Mouse (Mus musculus): ENCODE results near the gene Rbfox1.

The Rbfox1 gene

DNA sequence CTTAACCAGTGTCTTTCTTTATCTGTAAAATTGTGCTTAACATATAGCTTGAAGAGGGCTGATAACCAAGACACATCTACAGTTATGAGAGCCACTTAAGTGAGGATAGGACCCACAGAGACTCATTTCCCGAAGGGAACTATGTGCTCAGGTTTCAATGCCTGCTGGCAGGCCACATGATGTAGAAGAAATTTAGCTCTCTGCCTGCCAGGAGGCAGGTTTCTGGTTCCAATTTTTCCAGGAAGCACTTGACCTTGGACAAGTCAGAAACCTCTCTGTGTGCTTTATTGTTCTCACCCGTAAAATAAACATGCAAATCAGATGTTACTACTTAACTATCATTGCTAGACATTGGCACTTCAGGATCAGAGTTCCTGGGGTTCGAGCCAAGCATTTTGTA lies 1033.5 kb downstream of the Rbfox1 start:
- no peak for DNase-seq (ENCODE audit: low spot score in 2 of 2)

DNA sequence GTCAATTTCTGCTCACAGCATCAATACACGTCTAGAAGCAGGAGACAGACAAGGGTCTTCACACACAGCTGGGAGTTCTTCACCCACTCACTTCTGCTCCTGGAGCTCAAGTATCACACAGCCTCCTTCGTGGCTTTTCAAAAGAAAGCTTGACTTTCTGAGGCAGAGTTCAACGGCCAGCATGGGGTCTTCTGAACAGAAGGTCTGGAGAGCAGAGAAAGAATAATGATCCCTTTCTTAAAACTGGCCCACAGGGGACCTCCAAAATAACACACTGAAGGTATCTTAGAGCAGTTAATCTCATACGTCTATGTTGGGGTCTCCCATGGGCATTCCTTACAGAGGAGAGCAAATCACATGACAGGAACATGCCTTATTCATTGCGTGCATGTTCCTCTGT lies 1034.5 kb downstream of the Rbfox1 start:
- DNase-seq (ENCODE audit: low spot score in 2 of 2): no peak

DNA sequence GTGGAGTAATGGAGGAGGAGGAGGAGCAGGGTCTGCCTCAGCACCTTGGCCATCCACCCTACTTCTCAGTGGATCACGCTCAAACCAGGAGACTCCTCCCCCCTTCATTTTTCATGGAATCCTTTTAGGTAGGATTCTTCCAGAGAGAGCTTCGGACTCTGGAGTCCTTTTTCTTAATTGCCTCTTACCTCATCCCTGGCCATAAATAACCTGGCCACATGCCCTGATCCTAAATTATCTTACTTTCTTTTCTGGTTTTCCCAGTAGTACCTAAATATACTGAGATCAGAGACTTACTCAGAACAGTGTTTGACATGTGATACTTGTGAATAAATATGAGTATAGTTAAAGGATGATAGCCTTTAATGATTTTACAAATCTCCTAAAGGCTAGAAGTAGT lies 1042.5 kb downstream of the Rbfox1 start:
- no peak for DNase-seq (ENCODE audit: low spot score in 2 of 2)

DNA sequence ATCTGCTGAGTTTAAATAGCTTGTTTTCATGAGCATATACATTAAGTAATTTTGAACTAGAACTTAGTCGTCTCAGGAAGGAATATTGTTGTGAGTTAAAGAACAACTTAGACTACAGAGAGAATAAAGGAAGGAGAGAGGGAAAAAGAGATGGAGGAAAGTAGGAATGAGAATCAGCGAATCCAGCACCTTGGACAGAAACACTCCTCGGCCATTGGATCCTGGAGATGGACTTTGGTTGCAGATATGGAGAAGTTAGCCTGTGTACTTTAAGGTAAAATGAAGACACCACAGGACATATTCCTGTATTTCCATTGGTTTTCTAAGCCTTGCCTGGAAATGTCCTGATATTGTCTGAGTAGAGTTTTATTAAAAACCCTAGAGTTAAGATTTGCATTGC lies 1045.6 kb downstream of the Rbfox1 start:
- DNase-seq (ENCODE audit: low spot score in 2 of 2): no peak

DNA sequence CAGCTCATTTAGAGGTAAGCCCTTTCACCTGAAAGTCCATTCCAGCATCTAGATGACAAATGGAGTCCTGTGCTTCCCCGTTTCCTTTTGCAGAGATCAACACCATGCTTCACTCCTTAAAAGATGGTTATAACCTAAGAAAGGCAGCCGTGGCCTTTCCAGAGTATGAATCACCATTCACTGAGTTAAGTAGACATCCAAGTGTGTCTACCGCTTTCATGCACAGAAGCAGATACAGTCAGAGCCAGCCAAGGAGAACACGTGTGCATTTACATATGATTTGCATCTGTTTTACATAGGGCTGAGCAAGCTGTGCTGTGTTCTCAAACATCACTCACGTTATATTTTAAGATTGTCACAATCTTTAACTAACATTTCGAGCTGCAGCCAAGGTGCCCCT lies 1061.0 kb downstream of the Rbfox1 start:
- DNase-seq (ENCODE audit: low spot score in 2 of 2): no peak

DNA sequence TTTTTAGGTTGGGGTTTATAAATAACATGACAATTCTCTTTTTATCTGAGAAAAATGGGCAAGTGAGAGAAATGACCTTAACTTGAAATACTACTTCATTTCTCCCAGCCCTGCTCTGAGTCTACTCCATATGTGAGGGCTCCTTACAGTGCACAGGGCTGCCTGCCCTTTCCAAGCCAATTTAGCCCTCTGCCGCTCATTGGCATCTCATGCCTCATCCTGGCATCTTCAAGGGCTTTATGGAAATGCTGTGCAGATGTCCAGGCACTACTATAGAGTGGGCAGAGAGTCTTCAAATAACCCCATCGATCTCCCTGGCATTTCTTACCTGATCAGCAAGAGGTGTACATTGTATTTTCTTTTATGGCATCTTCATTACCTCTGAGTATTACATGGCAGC lies 1064.5 kb downstream of the Rbfox1 start:
- no peak for DNase-seq (ENCODE audit: low spot score in 2 of 2)

DNA sequence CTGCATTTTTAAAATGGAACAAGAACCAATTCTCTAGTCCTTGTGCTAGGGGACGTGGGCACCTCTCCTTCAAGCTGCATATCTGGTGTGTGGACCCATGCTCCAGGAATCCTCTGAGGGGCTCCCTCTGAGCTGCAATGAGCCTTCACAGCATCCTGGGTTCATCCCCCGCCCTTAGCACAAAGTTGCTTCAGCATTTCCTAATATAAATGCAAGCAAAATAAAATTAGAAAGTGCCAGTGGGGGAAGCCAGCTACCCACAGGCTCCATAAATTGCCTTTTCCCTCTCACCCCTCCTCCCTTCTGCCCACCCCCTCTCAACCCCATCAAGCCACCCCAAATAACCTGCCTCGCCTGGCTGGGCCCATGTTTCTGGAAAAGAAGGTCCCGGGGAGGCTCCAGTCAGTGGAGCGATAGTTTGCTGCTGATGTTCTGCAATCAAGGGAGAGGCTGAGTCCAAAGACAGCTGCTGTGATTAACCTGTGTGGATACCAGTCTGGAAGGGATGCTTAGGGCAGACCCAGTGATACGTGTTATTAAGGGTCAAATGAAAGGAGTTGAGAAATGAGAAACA lies 1070.0 kb downstream of the Rbfox1 start:
- DNase-seq (ENCODE audit: low spot score in 2 of 2): no peak

DNA sequence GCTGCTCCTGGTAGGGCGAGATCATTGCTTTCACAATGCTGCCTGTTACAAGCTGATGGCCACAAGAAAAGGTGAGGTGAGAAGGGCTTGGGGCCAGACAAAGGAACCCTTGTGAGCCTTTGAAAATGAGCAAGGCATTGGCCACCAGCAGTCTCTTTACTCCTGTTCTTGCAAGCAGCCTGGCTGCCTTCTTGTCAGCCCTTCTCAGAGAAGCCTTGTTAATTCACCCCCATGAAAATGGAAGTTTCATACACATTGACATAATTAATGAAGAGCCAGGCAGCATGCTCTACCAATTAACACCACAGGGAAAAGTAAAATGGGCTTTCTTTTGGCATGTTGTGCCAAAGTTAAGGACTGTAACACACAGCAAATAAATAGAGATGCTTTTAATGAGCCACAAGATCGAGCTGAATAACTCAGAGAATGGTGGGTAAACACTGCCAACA lies 1076.8 kb downstream of the Rbfox1 start:
- DNase-seq (ENCODE audit: low spot score in 2 of 2): no peak

DNA sequence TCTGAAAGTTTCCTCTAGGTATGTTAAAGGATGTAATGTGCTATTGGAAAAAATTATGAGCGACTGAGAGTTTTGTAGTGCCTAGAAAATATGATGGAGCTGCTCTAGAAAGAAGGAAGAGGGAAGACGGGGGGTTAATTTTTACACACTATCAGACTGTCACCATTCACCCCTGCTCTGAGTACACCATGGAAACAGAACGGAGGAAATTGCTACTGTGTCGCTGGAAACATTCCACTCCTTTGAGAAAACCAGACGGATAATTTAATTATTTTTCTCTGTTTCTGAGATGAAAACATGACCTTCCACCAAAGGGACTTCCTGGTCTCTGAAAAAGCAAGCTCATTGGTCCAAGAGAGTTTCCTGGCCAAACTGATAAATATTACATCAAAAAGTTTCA lies 1077.4 kb downstream of the Rbfox1 start:
- no peak for DNase-seq (ENCODE audit: low spot score in 2 of 2)

DNA sequence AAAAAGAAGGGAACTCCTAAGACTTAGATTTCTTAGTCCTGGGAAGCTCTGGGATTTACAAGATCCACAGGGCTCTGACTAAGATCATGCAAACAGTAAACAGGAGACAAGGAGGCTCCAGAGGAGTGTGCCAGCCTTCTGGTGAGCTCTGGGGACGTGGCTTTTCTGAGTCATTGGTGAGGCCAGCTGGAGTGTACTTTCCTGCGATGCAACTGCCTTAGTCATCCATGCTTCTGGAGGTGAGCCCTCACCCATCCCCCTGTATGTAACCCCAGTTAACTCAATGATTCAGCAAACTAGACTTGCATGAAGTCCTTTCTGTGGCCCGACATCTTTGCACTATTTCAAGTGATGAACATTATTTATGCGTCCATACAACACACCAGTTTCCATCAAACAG lies 1078.4 kb downstream of the Rbfox1 start:
- no peak for DNase-seq (ENCODE audit: low spot score in 2 of 2)

DNA sequence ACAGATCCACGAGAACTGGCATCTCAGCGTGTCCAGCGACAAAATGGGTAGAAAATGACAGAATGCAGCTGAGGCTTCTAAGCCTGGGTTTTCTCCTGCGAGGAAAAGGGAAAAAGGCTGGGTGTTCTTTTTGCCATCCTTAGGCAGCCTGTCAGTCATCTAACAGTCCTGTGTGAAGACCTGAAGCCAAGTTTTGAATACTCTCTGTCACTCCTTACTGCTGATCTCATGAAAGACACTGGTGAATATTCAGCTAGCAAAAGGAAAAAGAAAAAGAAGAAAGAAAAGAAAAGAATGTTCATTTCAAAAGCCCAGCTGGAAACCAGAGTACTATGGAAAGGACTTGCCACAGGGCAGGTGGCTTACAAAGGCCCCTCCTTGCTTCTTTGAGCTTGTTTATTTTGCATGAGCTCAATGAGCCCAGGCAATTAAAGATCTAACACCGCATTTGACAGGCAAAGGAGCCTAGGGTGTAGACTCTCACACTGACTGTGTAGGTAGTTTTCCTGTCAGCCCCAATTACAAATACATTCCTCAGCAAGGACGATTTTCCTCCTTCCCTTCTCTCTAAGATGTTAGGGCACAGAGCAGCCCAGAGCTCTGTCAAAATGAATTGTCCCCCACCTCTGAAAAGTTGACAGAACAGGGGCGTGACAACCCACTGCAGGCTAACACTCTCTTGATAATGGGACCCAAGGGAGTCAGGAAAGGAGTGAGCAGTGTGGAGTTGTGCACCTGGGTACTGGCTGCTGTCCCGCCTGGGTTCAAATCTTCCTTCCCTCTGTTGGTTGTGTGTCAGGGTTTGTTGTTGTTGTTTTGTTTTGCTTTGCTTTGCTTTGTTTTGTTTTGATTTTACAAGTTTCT lies 1079.8 kb downstream of the Rbfox1 start:
- DNase-seq (ENCODE audit: low spot score in 2 of 2): no peak

DNA sequence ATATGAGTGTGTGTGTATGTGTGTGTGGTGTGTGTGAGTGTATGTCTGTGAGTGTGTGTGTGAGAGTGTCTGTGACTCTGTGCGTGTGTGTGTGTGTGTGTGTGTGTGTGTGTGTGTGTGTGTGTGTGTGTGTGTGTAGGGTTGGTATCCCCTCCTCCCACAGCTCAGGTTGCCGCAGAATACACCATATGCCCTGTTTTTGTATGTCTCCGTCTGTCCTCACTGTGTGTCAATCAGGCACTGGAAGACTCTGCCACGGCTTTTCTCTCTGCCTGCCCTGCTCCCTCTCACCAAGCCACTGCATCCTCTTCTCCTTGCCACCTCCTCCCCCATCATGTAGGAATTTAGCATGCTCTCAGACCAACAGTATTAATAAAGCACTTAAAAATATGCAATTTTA lies 1084.8 kb downstream of the Rbfox1 start:
- DNase-seq (ENCODE audit: low spot score in 2 of 2): no peak

DNA sequence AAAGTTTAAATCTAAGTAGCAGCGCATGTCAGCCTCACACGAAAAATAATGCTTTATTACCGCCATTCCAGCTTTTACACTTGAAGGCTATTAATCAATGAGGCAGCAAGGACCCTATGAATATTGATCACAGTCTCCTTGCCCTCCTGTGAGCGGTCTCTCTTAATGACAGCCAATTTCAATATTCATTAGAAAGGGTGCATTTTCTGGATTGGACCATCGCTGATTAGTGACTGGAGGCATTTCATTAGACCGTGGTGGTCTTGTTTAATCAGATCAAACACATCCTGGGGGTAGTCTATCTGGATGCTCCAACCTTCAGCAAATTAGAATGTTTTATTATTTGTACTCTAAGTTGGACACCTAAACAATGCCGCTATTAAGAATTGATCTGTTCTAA lies 1091.2 kb downstream of the Rbfox1 start:
- DNase-seq (ENCODE audit: low spot score in 2 of 2): no peak

DNA sequence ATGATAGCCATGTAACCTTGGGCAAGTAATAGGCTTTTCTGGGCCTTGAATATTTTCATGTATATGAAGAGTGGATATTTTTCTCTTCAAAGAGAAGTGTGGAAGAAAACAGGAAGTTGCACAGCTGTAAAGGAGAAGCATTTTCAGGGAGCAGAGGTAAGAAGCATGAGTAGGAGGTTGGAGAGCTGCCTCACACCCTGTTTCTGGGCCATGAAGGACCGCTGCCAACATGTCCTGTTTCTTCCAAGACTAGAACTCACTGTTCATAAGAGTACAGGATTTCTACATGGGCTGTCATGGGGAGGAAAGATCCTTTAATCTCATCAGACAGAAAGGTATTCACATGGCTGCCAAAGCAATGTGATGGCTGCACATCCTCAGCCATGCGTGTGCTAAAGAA lies 1098.8 kb downstream of the Rbfox1 start:
- no peak for DNase-seq (ENCODE audit: low spot score in 2 of 2)

DNA sequence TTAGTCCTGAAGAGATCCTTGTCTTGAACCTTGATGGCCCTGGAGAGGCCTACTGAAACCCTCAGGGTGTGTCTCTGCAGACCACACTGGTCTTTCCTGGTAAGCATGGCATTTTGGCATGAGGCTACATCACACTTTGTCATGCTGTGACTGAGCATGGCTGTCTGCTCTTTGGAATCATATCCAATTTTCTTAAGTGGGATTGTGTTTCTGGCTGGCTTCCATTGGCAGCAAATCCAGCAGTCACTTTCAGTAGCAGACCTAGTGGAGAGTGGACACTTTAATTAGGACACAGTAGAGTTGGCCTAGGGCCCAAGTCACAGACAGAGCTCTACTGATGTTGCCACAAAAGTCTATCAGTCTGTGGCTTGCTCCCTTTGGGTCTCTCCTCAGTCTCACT lies 1100.9 kb downstream of the Rbfox1 start:
- DNase-seq (ENCODE audit: low spot score in 2 of 2): no peak

DNA sequence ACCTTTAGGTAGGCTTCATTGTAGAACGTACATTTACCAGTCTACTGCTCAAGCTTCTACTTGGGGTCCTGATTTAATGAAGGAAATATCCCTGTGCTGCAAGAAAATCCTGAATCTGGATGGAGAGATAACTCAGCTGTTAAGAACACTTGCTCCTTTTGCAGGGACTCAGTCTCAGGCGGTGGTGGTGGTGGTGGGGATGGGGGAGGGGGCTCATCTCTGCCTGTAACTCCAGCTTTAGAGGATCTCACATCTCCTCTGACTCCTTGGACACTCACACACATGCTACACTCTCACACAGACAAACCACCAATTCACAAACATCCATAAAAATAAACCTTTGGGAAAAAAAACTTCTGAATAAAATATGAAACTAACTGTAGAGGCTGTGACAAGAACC lies 1101.3 kb downstream of the Rbfox1 start:
- no peak for DNase-seq (ENCODE audit: low spot score in 2 of 2)

DNA sequence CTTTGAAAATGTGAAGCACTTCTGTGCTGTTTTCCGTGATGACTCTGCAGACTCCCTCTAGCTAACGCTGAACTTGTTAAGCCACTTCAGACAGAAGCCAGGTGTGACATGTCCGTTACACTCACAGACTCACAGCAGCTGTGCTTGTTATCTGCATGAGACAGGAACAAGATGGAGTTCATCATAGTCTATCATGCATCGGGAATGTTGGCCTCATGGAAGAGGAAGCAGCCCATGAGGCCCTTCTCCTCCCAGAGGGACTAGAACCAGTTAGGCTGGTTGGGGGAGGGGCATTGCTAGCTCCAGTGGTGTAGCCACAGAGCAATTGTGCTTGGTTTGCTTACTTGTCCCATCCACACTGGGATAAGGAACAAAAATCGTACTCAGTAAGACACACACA lies 1107.1 kb downstream of the Rbfox1 start:
- no peak for DNase-seq (ENCODE audit: low spot score in 2 of 2)

DNA sequence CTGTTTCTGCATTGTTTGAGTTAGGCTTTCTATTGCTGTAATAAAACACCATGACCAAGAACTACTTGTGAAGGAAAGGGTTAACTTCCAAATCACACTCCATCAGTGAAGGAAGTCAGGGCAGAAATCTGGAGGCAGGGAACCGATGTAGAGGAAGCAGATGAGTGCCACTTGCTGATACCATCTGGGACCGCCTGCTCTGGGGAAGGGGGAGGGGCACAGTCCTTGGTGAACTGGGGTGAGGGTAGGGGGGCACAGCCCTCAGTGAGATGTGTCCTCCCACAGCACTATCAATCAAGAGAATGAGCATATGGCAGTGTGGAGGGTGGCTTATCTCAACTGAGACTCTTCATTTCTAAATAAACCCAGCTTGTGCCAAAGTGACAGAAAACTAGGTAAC lies 1108.0 kb downstream of the Rbfox1 start:
- no peak for DNase-seq (ENCODE audit: low spot score in 2 of 2)

DNA sequence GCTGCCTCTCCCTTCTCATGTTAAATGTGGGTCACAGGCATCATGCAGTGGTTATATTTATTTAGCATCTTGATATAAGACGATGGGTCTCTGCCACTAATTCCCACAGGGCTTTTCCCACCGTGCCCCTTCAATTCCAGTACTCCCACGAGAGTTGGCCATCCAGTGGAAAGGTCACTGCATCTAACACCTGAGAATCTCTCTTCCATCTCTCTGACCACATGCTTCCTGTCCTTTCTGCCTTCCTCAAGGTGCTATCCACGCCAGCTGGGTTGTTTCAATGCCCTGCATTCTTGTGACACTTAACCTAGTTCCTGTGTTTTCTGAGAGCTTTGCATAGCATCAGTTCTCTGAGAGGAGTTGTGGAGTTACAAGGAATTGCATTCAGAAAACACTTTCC lies 1112.0 kb downstream of the Rbfox1 start:
- DNase-seq (ENCODE audit: low spot score in 2 of 2): no peak

DNA sequence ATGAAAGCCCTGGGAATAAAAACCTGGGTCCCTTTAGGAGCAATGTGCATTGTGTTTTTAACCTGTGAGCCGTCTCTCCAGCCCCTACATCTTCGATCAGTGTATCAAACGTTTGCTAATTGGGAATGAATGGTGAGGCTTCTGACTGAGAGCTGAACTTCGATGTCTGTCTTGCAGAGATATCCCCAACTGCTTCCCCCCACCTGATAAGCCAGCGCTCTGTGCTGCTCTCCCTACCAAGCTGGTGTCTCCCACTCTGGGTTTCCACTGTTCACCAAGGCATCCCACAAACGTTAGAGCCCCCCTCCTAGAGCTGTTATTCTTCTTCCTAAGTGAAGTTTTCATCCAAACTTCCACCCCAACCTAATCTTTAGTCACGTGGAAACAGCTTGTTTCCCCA lies 1112.7 kb downstream of the Rbfox1 start:
- DNase-seq (ENCODE audit: low spot score in 2 of 2): no peak

DNA sequence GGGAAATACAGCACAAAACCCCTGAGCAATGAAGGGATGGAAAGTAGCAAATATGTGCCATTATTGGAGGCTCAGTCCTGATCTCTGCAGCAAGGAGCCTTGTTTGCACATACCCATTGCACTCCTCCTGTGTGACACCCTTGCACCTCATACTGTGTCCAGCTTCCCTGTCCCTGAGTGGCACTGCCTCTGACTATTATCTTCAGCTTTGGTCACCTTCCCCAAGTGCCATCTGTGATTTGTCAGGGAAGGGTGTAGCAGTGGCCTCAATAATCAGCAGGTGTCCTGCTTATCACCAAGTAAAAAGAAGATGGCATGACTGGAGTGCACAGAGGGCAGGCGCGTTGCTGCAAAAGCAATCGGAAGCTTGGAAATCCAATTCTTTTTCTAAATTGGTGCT lies 1119.4 kb downstream of the Rbfox1 start:
- DNase-seq (ENCODE audit: low spot score in 2 of 2): no peak

DNA sequence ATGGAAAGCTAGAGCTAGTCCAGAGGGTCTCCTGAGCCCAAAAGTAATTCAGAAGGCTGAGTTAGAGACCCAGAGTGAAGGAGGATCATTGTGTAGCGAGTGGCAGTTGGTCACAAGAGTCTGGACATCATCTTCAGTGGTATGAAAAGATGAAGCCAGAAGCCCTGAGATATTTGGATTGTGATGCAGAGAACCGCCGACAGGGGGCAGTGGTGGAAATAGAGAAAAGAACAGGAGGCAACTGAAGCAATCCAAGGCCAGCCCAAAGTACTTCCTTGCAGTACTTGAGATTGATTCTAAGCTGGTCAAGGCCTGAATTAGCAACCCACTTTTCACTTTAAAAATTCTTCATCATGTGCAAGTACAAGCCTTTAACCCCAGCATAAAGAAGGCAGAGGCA lies 1120.3 kb downstream of the Rbfox1 start:
- no peak for DNase-seq (ENCODE audit: low spot score in 2 of 2)

DNA sequence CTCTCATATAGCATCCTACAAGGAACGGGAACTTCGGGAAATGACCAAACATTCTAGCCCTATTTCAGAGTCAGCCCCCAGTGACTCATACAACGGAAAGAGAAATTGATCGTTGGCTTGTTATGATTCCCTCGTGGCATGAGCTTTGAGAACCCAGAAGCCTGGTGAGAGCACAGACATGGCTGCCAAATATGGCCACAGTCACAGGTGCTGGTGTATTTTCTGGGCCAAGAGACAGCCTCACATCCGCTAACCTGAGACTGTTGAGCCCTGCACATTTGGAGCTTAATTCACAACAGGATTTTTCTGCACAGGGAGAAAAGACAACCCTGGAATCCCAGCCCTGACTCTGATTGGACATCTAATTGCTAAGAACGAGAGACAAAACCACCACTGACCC lies 1132.2 kb downstream of the Rbfox1 start:
- no peak for DNase-seq (ENCODE audit: low spot score in 2 of 2)

DNA sequence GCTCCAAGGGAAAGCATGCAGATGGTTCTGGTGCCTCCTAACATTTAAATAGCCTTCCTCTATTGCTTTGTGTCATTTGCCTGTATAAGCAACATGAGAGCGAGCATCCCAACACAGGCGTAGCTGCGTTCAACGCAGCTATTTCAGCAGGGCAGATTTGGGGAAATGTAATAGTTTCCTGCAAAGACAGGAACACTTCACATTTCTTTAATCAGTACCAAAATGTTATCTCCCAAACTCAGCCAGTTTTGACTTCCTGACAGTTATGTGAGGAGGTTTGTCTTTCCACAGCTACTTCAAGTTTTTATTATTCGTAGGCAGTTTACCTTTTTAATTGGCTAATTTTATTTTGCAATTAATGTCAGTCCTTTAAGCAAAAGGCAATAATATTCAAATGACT lies 1149.1 kb downstream of the Rbfox1 start:
- DNase-seq (ENCODE audit: low spot score in 2 of 2): no peak
